8 mouse cellular contexts compared by ENCODE assay signal in genomic region chr4:154904185-154905071, GRCm38 (mm10). TPM values are rescaled to one million over a fixed set of nuclear protein-coding genes. Genes with fewer than 3 reads are reported as not detected.
DNase-seq lines count a peak whose midpoint lies in the region; ATAC-seq and TF ChIP-seq lines count a peak whose summit lies in the region.

No protein-coding gene starts in this region.

- DNase-seq in CD4-positive helper T cell, adult 2 months (ENCODE audit: low read depth, low spot score) = peak; percentile 94
- DNase-seq in embryonic facial prominence, embryonic 14.5 days (ENCODE audit: low spot score) = peak; percentile 97
- peak; percentile 95 for DNase-seq in heart, embryonic 10.5 days (ENCODE audit: low spot score)
- DNase-seq in kidney, adult 9 months = peak; percentile 95
- DNase-seq in midbrain, embryonic 14.5 days = peak; percentile 85
- DNase-seq in spleen, postnatal 36 days (ENCODE audit: low spot score in 2 of 2) = peak; percentile 89 to 91

- H3K4me3 ChIP-seq in bone marrow, adult 2 months (replicated peaks; ENCODE audit: control insufficient read depth, low read depth, low read length) = peak overlapping the region; percentile 73
- peak overlapping the region; percentile 48 for H3K4me3 ChIP-seq in embryonic facial prominence, embryonic 14.5 days (ENCODE audit: low read depth, low read length)
- H3K4me3 ChIP-seq in heart, embryonic 10.5 days = peak overlapping the region; percentile 61
- H3K4me3 ChIP-seq in limb, embryonic 13.5 days = peak overlapping the region; percentile 47
- H3K4me3 ChIP-seq in midbrain, embryonic 14.5 days (replicated peaks; ENCODE audit: low read depth, low read length) = peak overlapping the region; percentile 32

- no peak for TF ChIP-seq CTCF in bone marrow, adult 2 months (IDR thresholded peaks at IDR 0.05; ENCODE audit: control insufficient read depth, insufficient read depth, low read length)

- H3K9ac ChIP-seq in embryonic facial prominence, embryonic 14.5 days (ENCODE audit: low read depth, low read length) = peak overlapping the region; percentile 59
- H3K9ac ChIP-seq in limb, embryonic 13.5 days = peak overlapping the region; percentile 67
- 0 out of 2 replicates have a peak overlapping the region, but pooled peaks have one; percentile 9 for H3K9ac ChIP-seq in midbrain, embryonic 14.5 days (replicated peaks; ENCODE audit: low read length)

- peak; percentile 97 for ATAC-seq in embryonic facial prominence, embryonic 14.5 days (ENCODE audit: low read depth)
- ATAC-seq in limb, embryonic 13.5 days (ENCODE audit: low FRiP score, low read depth) = peak; percentile 95
- ATAC-seq in midbrain, embryonic 14.5 days (ENCODE audit: low FRiP score, low TSS enrichment) = peak; percentile 83; the same call in 1 of the 2 replicates

- 1% methylated on average over 16 of the region's 16 CpGs for WGBS in bone marrow, adult 2 months
- under 1% methylated on average over 16 of the region's 16 CpGs for WGBS in embryonic facial prominence, embryonic 14.5 days
- WGBS in heart, embryonic 10.5 days = 1% methylated on average over 16 of the region's 16 CpGs
- 2% methylated on average over 16 of the region's 16 CpGs for WGBS in limb, embryonic 13.5 days
- WGBS in midbrain, embryonic 14.5 days = 3% methylated on average over 16 of the region's 16 CpGs

- peaks cover 5% of the 10 kb centered on the region for H3K4me1 ChIP-seq in bone marrow, adult 2 months (ENCODE audit: control insufficient read depth, insufficient read depth, low read length)
- H3K4me1 ChIP-seq in embryonic facial prominence, embryonic 14.5 days (ENCODE audit: control insufficient read depth, insufficient read depth, low read length) = peaks cover 2% of the 10 kb centered on the region; the same call in 1 of the 2 replicates
- H3K4me1 ChIP-seq in heart, embryonic 10.5 days = peaks cover 12% of the 10 kb centered on the region
- H3K4me1 ChIP-seq in limb, embryonic 13.5 days = peaks cover 12% of the 10 kb centered on the region
- H3K4me1 ChIP-seq in midbrain, embryonic 14.5 days (ENCODE audit: control insufficient read depth, insufficient read depth, low read length) = peaks cover 10% of the 10 kb centered on the region; the same call in 1 of the 2 replicates

- no peaks in the 10 kb centered on the region for H3K27me3 ChIP-seq in embryonic facial prominence, embryonic 14.5 days (replicated peaks; ENCODE audit: control insufficient read depth, insufficient read depth, low read length)
- H3K27me3 ChIP-seq in heart, embryonic 10.5 days (ENCODE audit: insufficient read depth, poor library complexity, severe bottlenecking) = 0 out of 2 replicates have a peak, but pooled peaks cover 6% of the 10 kb centered on the region
- no peaks in the 10 kb centered on the region for H3K27me3 ChIP-seq in limb, embryonic 13.5 days
- H3K27me3 ChIP-seq in midbrain, embryonic 14.5 days (ENCODE audit: control insufficient read depth, insufficient read depth, low read length) = no peaks in the 10 kb centered on the region

- H3K9me3 ChIP-seq in embryonic facial prominence, embryonic 14.5 days (ENCODE audit: control insufficient read depth, low read length) = no peaks in the 10 kb centered on the region
- H3K9me3 ChIP-seq in heart, embryonic 10.5 days = no peaks in the 10 kb centered on the region
- no peaks in the 10 kb centered on the region for H3K9me3 ChIP-seq in limb, embryonic 13.5 days
- no peaks in the 10 kb centered on the region for H3K9me3 ChIP-seq in midbrain, embryonic 14.5 days (ENCODE audit: control insufficient read depth, low read length)

- 0 out of 2 replicates have a peak overlapping the region, but pooled peaks have one; percentile 2 for H3K27ac ChIP-seq in bone marrow, adult 2 months (ENCODE audit: control insufficient read depth, insufficient read depth, low read depth, low read length, poor library complexity)
- 0 out of 2 replicates have a peak overlapping the region, but pooled peaks have one; percentile 6 for H3K27ac ChIP-seq in embryonic facial prominence, embryonic 14.5 days (replicated peaks; ENCODE audit: low read depth, low read length)
- H3K27ac ChIP-seq in heart, embryonic 10.5 days = peak overlapping the region; percentile 83
- H3K27ac ChIP-seq in limb, embryonic 13.5 days = no peak overlapping the region
- H3K27ac ChIP-seq in midbrain, embryonic 14.5 days (replicated peaks; ENCODE audit: low read depth, low read length) = no peak overlapping the region

- TF ChIP-seq POLR2A in bone marrow, adult 2 months (IDR thresholded peaks at IDR 0.05; ENCODE audit: borderline replicate concordance, control insufficient read depth, low read depth, low read length) = no peak

- no peaks in the 10 kb centered on the region for H3K36me3 ChIP-seq in embryonic facial prominence, embryonic 14.5 days (ENCODE audit: control insufficient read depth, insufficient read depth, low read length)
- no peaks in the 10 kb centered on the region for H3K36me3 ChIP-seq in heart, embryonic 10.5 days
- no peaks in the 10 kb centered on the region for H3K36me3 ChIP-seq in limb, embryonic 13.5 days
- no peaks in the 10 kb centered on the region for H3K36me3 ChIP-seq in midbrain, embryonic 14.5 days (ENCODE audit: control insufficient read depth, insufficient read depth, low read length)

- H3K4me2 ChIP-seq in embryonic facial prominence, embryonic 14.5 days (ENCODE audit: low read depth, low read length) = peak overlapping the region; percentile 80
- peak overlapping the region; percentile 78 for H3K4me2 ChIP-seq in limb, embryonic 13.5 days (replicated peaks)
- peak overlapping the region; percentile 65 for H3K4me2 ChIP-seq in midbrain, embryonic 14.5 days (ENCODE audit: low read length)

RNA-seq across cellular contexts. Expression of gene Fam213b, which starts 5.5 kb away (rescaled TPM):
- 16.6 and 32.5 TPM in 2 replicates for polyA plus RNA-seq in bone marrow, adult 2 months (2011; ENCODE audit: insufficient read depth, insufficient read length, low replicate concordance, missing spikeins)
- 50.3 and 52.1 TPM in 2 replicates for polyA plus RNA-seq in embryonic facial prominence, embryonic 14.5 days (2014; fragmentation: Nextera tagmentation; extraction: Ambion mirVana)
- polyA plus RNA-seq in heart, embryonic 10.5 days (2016; fragmentation: Nextera tagmentation; extraction: Ambion mirVana) = 24.6 and 32.3 TPM in 2 replicates
- 44.3 and 45.1 TPM in 2 replicates for polyA plus RNA-seq in limb, embryonic 13.5 days (2015; fragmentation: Nextera tagmentation; extraction: Ambion mirVana)
- 52.1 and 53.2 TPM in 2 replicates for polyA plus RNA-seq in midbrain, embryonic 14.5 days (2014; fragmentation: Nextera tagmentation; extraction: Ambion mirVana)

RNA-seq across cellular contexts. Expression of gene Tnfrsf14, which starts 23.9 kb away (rescaled TPM):
- polyA plus RNA-seq in bone marrow, adult 2 months (2011; ENCODE audit: insufficient read depth, insufficient read length, low replicate concordance, missing spikeins) = 155 and 183 TPM in 2 replicates
- polyA plus RNA-seq in embryonic facial prominence, embryonic 14.5 days (2014; fragmentation: Nextera tagmentation; extraction: Ambion mirVana) = 0.98 and 1.3 TPM in 2 replicates
- polyA plus RNA-seq in heart, embryonic 10.5 days (2016; fragmentation: Nextera tagmentation; extraction: Ambion mirVana) = 1.6 and 2.6 TPM in 2 replicates
- 1.2 and 1.8 TPM in 2 replicates for polyA plus RNA-seq in limb, embryonic 13.5 days (2015; fragmentation: Nextera tagmentation; extraction: Ambion mirVana)
- polyA plus RNA-seq in midbrain, embryonic 14.5 days (2014; fragmentation: Nextera tagmentation; extraction: Ambion mirVana) = not detected in 2 replicates

RNA-seq across cellular contexts. Expression of gene Mmel1, which starts 35.0 kb away (rescaled TPM):
- polyA plus RNA-seq in bone marrow, adult 2 months (2011; ENCODE audit: insufficient read depth, insufficient read length, low replicate concordance, missing spikeins) = 1.1 and 1.4 TPM in 2 replicates
- 0.32 and 0.45 TPM in 2 replicates for polyA plus RNA-seq in embryonic facial prominence, embryonic 14.5 days (2014; fragmentation: Nextera tagmentation; extraction: Ambion mirVana)
- 0.12 and 0.62 TPM in 2 replicates for polyA plus RNA-seq in heart, embryonic 10.5 days (2016; fragmentation: Nextera tagmentation; extraction: Ambion mirVana)
- polyA plus RNA-seq in limb, embryonic 13.5 days (2015; fragmentation: Nextera tagmentation; extraction: Ambion mirVana) = 0.05 and 0.23 TPM in 2 replicates
- polyA plus RNA-seq in midbrain, embryonic 14.5 days (2014; fragmentation: Nextera tagmentation; extraction: Ambion mirVana) = 0.50 and 0.53 TPM in 2 replicates

RNA-seq across cellular contexts. Expression of gene Hes5, which starts 56.3 kb away (rescaled TPM):
- polyA plus RNA-seq in bone marrow, adult 2 months (2011; ENCODE audit: insufficient read depth, insufficient read length, low replicate concordance, missing spikeins) = not detected in 2 replicates
- polyA plus RNA-seq in embryonic facial prominence, embryonic 14.5 days (2014; fragmentation: Nextera tagmentation; extraction: Ambion mirVana) = 2.1 and 2.8 TPM in 2 replicates
- 0.15 and 0.26 TPM in 2 replicates for polyA plus RNA-seq in heart, embryonic 10.5 days (2016; fragmentation: Nextera tagmentation; extraction: Ambion mirVana)
- 0.94 and 2.3 TPM in 2 replicates for polyA plus RNA-seq in limb, embryonic 13.5 days (2015; fragmentation: Nextera tagmentation; extraction: Ambion mirVana)
- polyA plus RNA-seq in midbrain, embryonic 14.5 days (2014; fragmentation: Nextera tagmentation; extraction: Ambion mirVana) = 111 and 123 TPM in 2 replicates

RNA-seq across cellular contexts. Expression of gene Pank4, which starts 59.5 kb away (rescaled TPM):
- 29.7 and 30.3 TPM in 2 replicates for polyA plus RNA-seq in bone marrow, adult 2 months (2011; ENCODE audit: insufficient read depth, insufficient read length, low replicate concordance, missing spikeins)
- polyA plus RNA-seq in embryonic facial prominence, embryonic 14.5 days (2014; fragmentation: Nextera tagmentation; extraction: Ambion mirVana) = 34.5 and 38.8 TPM in 2 replicates
- polyA plus RNA-seq in heart, embryonic 10.5 days (2016; fragmentation: Nextera tagmentation; extraction: Ambion mirVana) = 45.3 and 49.2 TPM in 2 replicates
- 46.0 and 48.2 TPM in 2 replicates for polyA plus RNA-seq in limb, embryonic 13.5 days (2015; fragmentation: Nextera tagmentation; extraction: Ambion mirVana)
- polyA plus RNA-seq in midbrain, embryonic 14.5 days (2014; fragmentation: Nextera tagmentation; extraction: Ambion mirVana) = 30.6 and 38.8 TPM in 2 replicates

Comparison
In these comparisons a context has a peak if more than half of its experiments do, and no peak if none do; other contexts are left out.
1. H3K27ac ChIP-seq: peak in bone marrow, adult 2 months (single experiment), embryonic facial prominence, embryonic 14.5 days (single experiment) and heart, embryonic 10.5 days (single experiment); none in limb, embryonic 13.5 days (single experiment) and midbrain, embryonic 14.5 days (single experiment).
2. H3K9ac ChIP-seq: peak in every context shown above with its lines; median percentile 67 in limb, embryonic 13.5 days; 59 in embryonic facial prominence, embryonic 14.5 days; 9 in midbrain, embryonic 14.5 days.
3. RNA of gene Tnfrsf14, which starts 23.9 kb away (polyA plus RNA-seq): 155 to 183 TPM in bone marrow, adult 2 months; 1.6 to 2.6 TPM in heart, embryonic 10.5 days, 0.98 to 1.3 TPM in embryonic facial prominence, embryonic 14.5 days, 1.2 to 1.8 TPM in limb, embryonic 13.5 days and not detected in midbrain, embryonic 14.5 days; every median in the first group is over 10 times any median in the second.
4. Peak in every context shown above with its lines, with median percentiles within 50 percentile points of each other: DNase-seq, H3K4me3 ChIP-seq, ATAC-seq and H3K4me2 ChIP-seq.